Mouse (Mus musculus) testis, adult 2 months (tissue): ENCODE data around the gene Igf2.

Experiments used
- CTCF ChIP-seq: fragments of 200-500 bp; IDR thresholded peaks from 2 replicates; pipeline ENCODE4 v1.5.1; 2012; ENCODE audit warnings: low read depth, mild to moderate bottlenecking, inconsistent platforms, low read length, moderate library complexity; ENCODE audit not compliant: control insufficient read depth, insufficient read depth, insufficient replicate concordance
- POLR2A ChIP-seq: fragments of 200-500 bp; IDR thresholded peaks from 2 replicates; pipeline ENCODE4 v1.6.1; 2012; ENCODE audit warnings: low read depth, mild to moderate bottlenecking, inconsistent platforms, low read length, moderate library complexity; ENCODE audit not compliant: control insufficient read depth

- TF ChIP-seq POLR2A (no peak), CTCF (no peak)
These were observed 65.7 kb downstream of the Igf2 start for GRCm38 (mm10) chr7:142600921-142601320.
